Mouse (Mus musculus): ENCODE data around the gene Tbce.
A peak's percentile ranks its signal among the peaks of the same experiment; 100 is the strongest.
"Not testable (repeated sequence)": the region's sequence is repeated elsewhere in the genome, so short reads cannot be mapped to it uniquely, and the experiment has no call there.

Tbce gene

GRCm38 (mm10) chr13:14039292-14039965 is at the start of gene Tbce:
Gene Tbce (minus strand): TSS chr13:14039638.
- DNase-seq, result peak; percentile 93

DNA sequence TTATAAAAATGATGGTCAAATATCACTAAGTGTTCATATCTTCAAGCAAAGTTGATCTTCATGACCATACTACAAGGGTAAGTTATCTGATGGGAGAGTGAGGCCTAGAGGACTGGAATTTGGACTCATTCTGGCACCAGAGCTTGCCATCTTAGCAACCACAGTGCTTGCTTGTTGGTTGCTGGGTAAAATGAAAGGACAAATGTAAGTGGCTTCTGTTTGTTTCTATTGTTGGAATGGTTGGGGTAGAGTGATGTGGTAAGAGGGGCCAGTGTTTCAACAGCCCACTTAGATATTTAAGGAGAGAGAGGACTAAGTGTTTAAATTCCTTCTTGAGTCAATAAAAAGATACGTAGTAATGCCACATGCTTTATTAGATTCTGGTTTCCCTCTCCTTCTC is 49.2 kb upstream of the Tbce start:
- peak; percentile 77 for DNase-seq

GRCm38 (mm10) chr13:14075326-14075725 is 35.9 kb upstream of the Tbce start:
- no peak for DNase-seq

DNA sequence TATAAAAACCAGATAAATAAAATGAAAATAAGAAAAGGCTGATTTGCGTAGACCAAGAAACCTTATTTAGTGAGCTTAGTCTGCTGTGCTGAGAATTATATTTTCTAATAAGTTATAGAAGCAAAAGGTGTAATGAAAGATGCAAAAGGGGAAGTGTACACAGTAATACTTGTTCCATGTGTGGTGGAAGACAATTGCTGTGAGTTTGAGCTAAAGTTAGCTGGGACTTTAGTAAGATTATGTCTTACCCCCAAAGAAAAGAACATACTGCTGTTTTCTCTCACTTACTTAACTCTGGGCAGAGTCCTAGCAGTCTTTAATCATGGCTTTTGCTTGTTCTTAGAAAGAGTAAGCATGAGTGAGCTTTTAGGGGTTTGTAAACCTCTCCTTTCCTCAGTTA is 34.9 kb upstream of the Tbce start:
- DNase-seq, result no peak

GRCm38 (mm10) chr13:14069291-14069690 is 29.9 kb upstream of the Tbce start:
- no peak for DNase-seq

DNA sequence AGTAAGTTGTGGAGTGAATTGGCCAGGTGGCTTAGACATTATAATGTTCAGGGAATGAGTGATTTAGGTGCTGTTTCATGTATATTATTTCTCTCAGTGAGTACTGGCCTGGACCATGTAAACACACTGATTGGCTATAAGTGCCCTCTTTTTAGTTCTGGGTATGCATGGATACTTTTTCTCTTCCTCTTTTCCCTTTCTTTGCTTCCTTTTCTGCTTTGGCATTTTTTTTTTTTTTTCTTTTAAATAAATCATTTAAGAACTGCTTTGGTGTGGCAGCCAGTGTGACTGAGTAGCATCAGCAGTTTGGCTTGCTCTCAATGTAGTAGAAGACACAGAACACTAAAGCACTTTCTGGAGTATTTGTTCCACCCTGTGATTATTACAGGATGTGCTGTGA is 28.6 kb upstream of the Tbce start:
- no peak for DNase-seq

DNA sequence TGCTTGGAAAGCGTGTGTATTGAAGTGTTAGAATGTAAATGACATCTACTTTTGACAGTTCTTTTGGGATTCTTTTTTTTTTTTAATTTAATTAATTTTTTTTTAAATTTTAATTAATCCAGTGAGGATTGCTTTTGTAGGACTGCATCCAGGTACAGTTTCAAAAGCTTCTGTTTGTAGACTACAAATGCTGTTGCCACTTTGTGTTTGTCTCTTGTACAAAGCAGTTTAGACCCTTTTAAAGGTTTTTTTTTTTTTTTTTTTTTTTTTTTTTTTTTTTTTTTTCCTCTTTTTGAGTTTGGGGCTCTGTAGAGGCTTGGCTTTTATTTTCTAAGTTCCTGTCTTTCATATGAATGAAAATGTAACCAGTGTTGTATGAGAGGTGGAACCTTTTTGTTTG is 26.3 kb upstream of the Tbce start:
- DNase-seq, result no peak

DNA sequence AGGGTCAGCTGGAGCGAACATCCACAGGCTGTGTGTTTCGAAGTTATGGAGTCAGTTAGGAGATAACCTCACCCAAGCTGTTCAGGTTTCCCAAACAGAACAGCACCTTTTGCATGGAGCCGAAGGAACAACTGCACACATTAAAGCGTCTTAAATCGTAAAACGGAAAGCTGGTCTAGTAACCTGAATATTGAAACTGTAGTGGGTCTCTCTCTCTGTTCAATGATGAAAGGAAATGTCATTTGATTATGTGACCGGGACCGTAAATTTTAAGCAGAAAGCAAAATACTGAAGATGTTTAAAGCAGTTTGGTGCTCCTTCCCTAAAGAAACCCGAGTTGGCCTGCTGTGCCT is 25.6 kb upstream of the Tbce start:
- no peak for DNase-seq

GRCm38 (mm10) chr13:14064341-14065027 is 25.0 kb upstream of the Tbce start:
- peak; percentile 77 for DNase-seq

- no peak for DNase-seq
Observed at GRCm38 (mm10) chr13:14063942-14064271, 24.5 kb upstream of the Tbce start.

DNA sequence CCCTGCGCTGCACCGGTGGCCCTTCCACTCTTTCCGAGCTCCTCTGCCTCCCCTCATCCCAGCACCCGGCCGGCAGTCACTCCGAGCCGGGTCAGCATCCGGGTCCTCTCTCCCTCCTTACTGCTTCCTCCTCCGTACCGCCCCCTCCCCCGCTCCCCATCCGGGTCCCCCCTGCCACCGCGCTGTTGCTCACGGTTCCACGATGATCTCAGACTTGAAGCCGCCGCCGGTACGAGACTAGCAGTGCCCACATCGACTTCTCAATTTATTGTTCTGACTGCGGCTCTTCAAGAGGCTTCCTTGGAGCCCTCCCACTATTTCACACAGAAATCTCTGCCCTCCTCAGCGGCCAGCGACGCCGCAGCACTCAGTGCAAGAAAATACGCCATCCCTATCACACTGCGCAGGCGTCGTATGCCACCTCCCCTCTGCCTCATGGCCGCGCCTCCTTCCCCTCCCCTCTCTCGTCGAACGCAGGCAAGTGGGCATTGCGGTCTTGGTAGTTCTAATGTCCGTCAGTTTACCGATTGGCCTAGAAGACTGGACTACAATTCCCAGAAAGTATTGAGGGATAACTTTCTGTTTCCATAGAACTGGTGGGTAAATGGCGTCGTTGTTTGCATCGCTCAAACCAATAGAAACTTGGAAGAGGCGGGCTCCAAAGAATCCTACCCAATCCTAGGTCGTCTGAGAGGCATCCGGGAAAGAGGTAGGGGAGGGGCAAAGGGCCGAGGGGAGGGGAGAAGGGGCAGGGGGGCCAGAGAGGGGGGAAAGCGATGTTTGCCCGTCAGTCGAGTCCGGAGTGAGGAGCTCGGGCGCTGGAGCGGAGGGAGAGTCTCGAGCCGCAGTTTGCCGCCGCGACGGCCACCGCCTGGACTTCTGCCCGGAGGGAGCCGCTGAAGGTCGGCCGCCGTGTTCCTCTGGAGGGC is 23.8 kb upstream of the Tbce start, which contains the start of the genes Arid4b and Ggps1:
Arid4b (plus strand) TSS at position 220 of the 929 bp plus-strand sequence.
Ggps1 (minus strand) TSS at position 476 of the 929 bp plus-strand sequence.
- DNase-seq, result peak; percentile 98

- DNase-seq, result no peak
Observed at GRCm38 (mm10) chr13:14062209-14063012, 23.0 kb upstream of the Tbce start.

- no peak for DNase-seq
Observed at GRCm38 (mm10) chr13:14059582-14059981, 20.1 kb upstream of the Tbce start.

- no peak for DNase-seq
Observed at GRCm38 (mm10) chr13:14056801-14057200, 17.4 kb upstream of the Tbce start.

- DNase-seq, result no peak
Observed at GRCm38 (mm10) chr13:14049878-14050277, 10.4 kb upstream of the Tbce start.

DNA sequence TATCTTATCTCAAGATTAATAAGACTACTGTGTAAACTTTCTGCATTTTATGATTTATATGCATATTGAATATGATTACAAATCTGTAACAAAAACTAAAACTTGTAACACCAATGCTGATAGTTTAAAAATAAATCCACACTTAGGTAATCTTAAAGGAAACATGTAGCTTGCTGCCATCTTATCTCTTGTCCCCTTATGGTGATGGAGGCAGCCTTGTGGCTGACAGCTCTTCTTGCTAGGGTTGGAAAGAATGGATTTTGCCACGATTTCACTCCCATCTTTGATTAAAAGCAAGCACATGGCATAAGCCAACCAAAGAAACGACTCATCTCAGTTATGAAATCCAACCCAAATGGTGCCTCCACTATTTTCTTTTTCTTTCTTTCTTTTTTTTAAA is 5.1 kb upstream of the Tbce start:
- DNase-seq, result no peak

DNA sequence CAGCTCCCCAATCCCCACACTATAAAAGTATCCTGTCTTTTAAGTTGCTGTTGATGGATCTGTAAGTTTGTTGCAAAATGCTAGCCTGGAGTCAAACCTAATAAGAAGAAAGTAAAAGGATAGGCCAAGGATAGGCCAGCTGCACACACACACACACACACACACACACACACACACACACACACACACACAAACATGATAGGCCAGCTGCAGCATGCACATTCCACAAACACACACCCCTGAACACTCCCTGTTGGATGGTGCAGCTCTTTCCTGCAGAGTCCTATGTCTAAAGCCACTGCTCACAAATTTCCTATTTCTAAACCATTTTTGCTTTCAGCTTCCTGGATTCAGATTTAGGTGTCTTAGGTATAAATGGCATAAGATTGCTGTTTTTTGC is 4.4 kb upstream of the Tbce start:
- no peak for DNase-seq

- peak; percentile 24 for DNase-seq
Observed at GRCm38 (mm10) chr13:14040186-14040585, 748 bp upstream of the Tbce start.

- no peak for DNase-seq
Observed at GRCm38 (mm10) chr13:14038911-14039291, 537 bp downstream of the Tbce start.

DNA sequence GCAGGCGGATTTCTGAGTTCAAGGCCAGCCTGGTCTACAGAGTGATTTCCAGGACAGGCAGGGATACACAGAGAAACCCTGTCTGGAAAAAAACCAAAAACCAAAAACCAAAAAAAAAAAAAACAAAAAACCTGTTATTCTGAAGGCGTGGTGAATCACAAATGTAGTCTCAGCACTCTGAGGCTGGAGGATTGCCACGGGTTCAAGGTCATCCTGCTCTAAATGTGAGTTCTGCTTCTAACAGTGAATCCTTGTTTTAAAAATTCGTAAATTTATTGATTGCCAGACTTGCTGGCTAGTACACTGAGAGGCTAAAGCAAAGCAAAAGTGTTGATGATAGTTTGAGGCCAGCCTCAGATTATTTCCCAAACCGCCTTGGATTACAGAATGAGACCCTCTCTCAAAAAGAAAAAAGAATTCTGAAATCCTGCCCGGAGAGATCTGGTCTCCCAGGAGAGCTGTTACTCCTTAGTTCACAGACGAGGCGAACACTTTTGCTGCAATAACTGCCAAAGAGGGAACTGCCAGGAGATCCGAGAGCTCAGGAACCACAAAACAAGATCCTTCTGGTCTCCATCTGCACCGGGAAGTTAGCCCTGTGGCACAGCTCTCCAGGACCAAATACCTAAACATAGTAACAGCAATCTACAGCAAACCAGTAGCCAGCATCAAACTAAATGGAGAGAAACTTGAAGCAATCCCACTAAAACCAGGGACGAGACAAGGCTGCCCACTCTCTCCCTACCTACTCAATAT is 3.4 kb downstream of the Tbce start:
- DNase-seq, result no peak

DNA sequence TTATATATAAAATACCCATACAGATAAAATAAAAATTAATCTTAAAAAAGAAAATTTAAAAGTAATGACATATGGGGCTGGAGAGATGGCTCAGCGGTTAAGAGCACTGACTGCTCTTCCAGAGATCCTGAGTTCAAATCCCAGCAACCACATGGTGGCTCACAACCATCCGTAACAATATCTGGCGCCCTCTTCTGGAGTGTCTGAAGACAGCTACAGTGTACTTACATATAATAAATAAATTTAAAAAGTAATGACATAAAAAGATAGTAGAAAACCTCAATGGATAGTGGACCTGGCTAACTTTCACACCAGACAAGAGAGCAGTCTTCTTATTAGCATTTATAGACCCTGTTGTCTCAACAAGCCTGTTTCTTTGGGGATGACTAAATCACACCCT is 4.1 kb downstream of the Tbce start:
- not testable (repeated sequence) for DNase-seq

DNA sequence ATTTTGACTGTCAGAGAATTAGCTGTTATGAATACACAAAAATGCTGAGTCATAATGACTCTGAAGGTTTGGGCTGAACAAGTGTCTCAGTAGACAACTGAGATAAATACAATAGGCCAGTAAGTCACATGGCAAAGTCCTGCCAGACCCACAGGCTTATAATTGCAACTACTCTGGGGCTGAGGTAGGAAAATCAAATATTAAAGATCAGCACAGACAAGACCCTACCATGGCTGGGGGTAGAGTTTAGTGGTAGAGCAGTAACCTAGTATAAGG is 5.4 kb downstream of the Tbce start:
- peak; percentile 28 for DNase-seq

Measured in lung, postnatal 36 days (tissue).